Mouse (Mus musculus): ENCODE measurements around the gene Plaa. TPM values are rescaled to one million over a fixed set of nuclear protein-coding genes. Genes with fewer than 3 reads are reported as not detected.

The Plaa gene
- polyA plus RNA-seq, 1 experiment from 2014 or later = 110 TPM

- DNase-seq (ENCODE audit: low spot score) (no peak), ATAC-seq (replicated peaks; ENCODE audit: low FRiP score) (no peak)
- no peak overlapping the region for H3K4me3 ChIP-seq (ENCODE audit: low read depth, low read length)
- 93% methylated on average over 2 of the region's 2 CpGs for whole genome bisulfite sequencing
- H3K9ac ChIP-seq (ENCODE audit: low read length) = no peak overlapping the region
- no peaks in the 10 kb centered on the region for H3K36me3 ChIP-seq (ENCODE audit: control insufficient read depth, insufficient read depth, low read length)
- no peaks in the 10 kb centered on the region for H3K27me3 ChIP-seq (ENCODE audit: control insufficient read depth, insufficient read depth, low read length)
- no peaks in the 10 kb centered on the region for H3K9me3 ChIP-seq (ENCODE audit: control insufficient read depth, low read length)
- H3K4me1 ChIP-seq (replicated peaks; ENCODE audit: control insufficient read depth, insufficient read depth, low read length) = 0 out of 2 replicates have a peak, but pooled peaks cover 3% of the 10 kb centered on the region
- H3K4me2 ChIP-seq (ENCODE audit: low read depth, low read length, severe bottlenecking) = no peak overlapping the region
- H3K27ac ChIP-seq (ENCODE audit: low read depth, low read length) = no peak overlapping the region
Measured at GRCm38 (mm10) chr4:94605591-94605990, 2.5 kb upstream of the Plaa start.

GRCm38 (mm10) chr4:94604452-94605019 lies 1.5 kb upstream of the Plaa start:
- Histone ChIP-seq H3K4me1 (replicated peaks; ENCODE audit: control insufficient read depth, insufficient read depth, low read length) (0 out of 2 replicates have a peak, but pooled peaks cover 3% of the 10 kb centered on the region), H3K27ac (ENCODE audit: low read depth, low read length) (no peak overlapping the region), H3K36me3 (ENCODE audit: control insufficient read depth, insufficient read depth, low read length) (no peaks in the 10 kb centered on the region), H3K9me3 (ENCODE audit: control insufficient read depth, low read length) (no peaks in the 10 kb centered on the region), H3K4me2 (ENCODE audit: low read depth, low read length, severe bottlenecking) (no peak overlapping the region), H3K4me3 (ENCODE audit: low read depth, low read length) (no peak overlapping the region), H3K9ac (ENCODE audit: low read length) (no peak overlapping the region), H3K27me3 (ENCODE audit: control insufficient read depth, insufficient read depth, low read length) (no peaks in the 10 kb centered on the region)
- DNase-seq (ENCODE audit: low spot score) (no peak), ATAC-seq (replicated peaks; ENCODE audit: low FRiP score) (no peak)
- 91% methylated on average over 2 of the region's 2 CpGs for WGBS

GRCm38 (mm10) chr4:94602496-94603030 lies 481 bp downstream of the Plaa start:
- Histone ChIP-seq H3K27me3 (ENCODE audit: control insufficient read depth, insufficient read depth, low read length) (no peaks in the 10 kb centered on the region), H3K4me2 (ENCODE audit: low read depth, low read length, severe bottlenecking) (peak overlapping the region; percentile 71), H3K9me3 (ENCODE audit: control insufficient read depth, low read length) (no peaks in the 10 kb centered on the region), H3K9ac (ENCODE audit: low read length) (peak overlapping the region; percentile 91), H3K36me3 (ENCODE audit: control insufficient read depth, insufficient read depth, low read length) (no peaks in the 10 kb centered on the region), H3K4me3 (ENCODE audit: low read depth, low read length) (peak overlapping the region; percentile 85), H3K27ac (ENCODE audit: low read depth, low read length) (peak overlapping the region; percentile 68), H3K4me1 (replicated peaks; ENCODE audit: control insufficient read depth, insufficient read depth, low read length) (0 out of 2 replicates have a peak, but pooled peaks cover 3% of the 10 kb centered on the region)
- no peak for ATAC-seq (replicated peaks; ENCODE audit: low FRiP score)
- no peak for DNase-seq (ENCODE audit: low spot score)
- WGBS = under 1% methylated on average over 33 of the region's 33 CpGs

DNA sequence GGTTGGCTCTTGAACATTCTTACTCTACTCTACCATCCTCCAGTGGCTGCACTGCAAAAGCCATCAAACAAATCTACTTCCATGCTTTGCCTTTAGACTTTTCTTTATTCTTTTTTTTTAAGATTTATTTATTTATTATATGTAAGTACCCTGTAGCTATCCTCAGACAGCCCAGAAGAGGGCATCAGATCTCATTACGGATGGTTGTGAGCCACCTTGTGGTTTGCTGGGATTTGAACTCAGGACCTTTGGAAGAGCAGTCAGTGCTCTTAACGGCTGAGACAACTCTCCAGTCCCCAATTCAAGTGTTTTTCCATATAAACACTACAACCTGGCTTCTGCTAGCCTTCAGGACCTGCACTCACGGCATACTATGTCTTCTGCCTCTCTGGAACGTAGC lies 1.6 kb downstream of the Plaa start:
- 0 out of 2 replicates have a peak, but pooled peaks cover 3% of the 10 kb centered on the region for H3K4me1 ChIP-seq (replicated peaks; ENCODE audit: control insufficient read depth, insufficient read depth, low read length)
- H3K36me3 ChIP-seq (ENCODE audit: control insufficient read depth, insufficient read depth, low read length) = no peaks in the 10 kb centered on the region
- H3K4me3 ChIP-seq (ENCODE audit: low read depth, low read length) = 0 out of 2 replicates have a peak overlapping the region, but pooled peaks have one; percentile 85
- H3K9me3 ChIP-seq (ENCODE audit: control insufficient read depth, low read length) = no peaks in the 10 kb centered on the region
- DNase-seq (ENCODE audit: low spot score) (no peak), ATAC-seq (replicated peaks; ENCODE audit: low FRiP score) (no peak)
- H3K4me2 ChIP-seq (ENCODE audit: low read depth, low read length, severe bottlenecking) = peak overlapping the region; percentile 71; the same call in 1 of the 2 replicates
- no peak overlapping the region for H3K9ac ChIP-seq (ENCODE audit: low read length)
- no peaks in the 10 kb centered on the region for H3K27me3 ChIP-seq (ENCODE audit: control insufficient read depth, insufficient read depth, low read length)
- no peak overlapping the region for H3K27ac ChIP-seq (ENCODE audit: low read depth, low read length)
- WGBS = 89% methylated on average over 4 of the region's 4 CpGs

DNA sequence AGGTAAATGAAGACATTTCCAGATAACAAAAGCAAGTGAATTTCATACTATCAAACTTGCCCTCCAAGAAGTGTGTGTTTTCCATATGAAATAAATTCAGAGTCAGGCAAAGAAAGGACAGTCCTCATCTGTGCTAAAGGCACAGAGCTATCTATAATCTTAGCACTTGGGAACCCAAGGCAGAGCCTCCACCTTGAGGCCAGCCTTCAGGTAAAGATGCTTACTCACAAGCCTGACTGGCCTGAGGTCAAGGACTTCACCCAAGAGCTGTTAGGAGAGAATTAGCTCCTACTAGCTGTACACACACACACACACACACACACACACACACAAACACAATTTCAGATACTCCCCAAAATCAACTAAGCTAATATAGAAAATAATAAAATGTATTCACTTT lies 10.3 kb downstream of the Plaa start:
- no peaks in the 10 kb centered on the region for H3K27me3 ChIP-seq (ENCODE audit: control insufficient read depth, insufficient read depth, low read length)
- H3K27ac ChIP-seq (ENCODE audit: low read depth, low read length) = no peak overlapping the region
- DNase-seq (ENCODE audit: low spot score) (no peak), ATAC-seq (replicated peaks; ENCODE audit: low FRiP score) (no peak)
- H3K4me1 ChIP-seq (replicated peaks; ENCODE audit: control insufficient read depth, insufficient read depth, low read length) = no peaks in the 10 kb centered on the region
- no peaks in the 10 kb centered on the region for H3K9me3 ChIP-seq (ENCODE audit: control insufficient read depth, low read length)
- no peak overlapping the region for H3K4me3 ChIP-seq (ENCODE audit: low read depth, low read length)
- no peak overlapping the region for H3K4me2 ChIP-seq (ENCODE audit: low read depth, low read length, severe bottlenecking)
- no peaks in the 10 kb centered on the region for H3K36me3 ChIP-seq (ENCODE audit: control insufficient read depth, insufficient read depth, low read length)
- no peak overlapping the region for H3K9ac ChIP-seq (ENCODE audit: low read length)

DNA sequence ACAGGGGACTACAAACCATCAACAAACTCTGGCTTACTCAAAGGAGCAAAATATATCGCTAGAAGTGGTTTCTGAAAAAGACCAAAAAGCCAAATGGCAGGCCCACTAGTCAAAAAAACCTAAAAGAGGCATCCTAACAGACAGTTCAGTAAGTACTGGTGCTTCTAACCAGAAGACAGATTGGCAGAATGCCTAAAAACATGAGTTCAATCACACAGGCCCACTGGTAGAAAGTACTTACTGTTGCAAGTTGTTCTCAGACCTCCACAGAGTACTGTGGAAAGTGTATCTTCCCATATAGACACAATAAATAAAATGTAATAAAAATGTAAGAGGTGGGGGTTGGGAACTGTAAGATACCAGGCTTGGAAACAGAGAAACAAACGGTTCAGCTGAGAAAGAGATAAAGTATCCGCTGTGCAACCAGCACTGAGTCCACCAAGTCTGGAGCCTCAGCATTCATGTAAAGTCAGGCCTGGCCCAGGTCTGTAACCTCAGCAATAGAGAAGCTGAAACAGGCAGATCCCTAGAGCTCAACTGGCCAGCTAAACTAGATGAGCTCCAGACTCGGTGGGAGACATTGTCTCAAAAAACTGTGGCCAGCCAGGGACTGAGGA lies 11.2 kb downstream of the Plaa start:
- ATAC-seq (replicated peaks; ENCODE audit: low FRiP score) = no peak
- DNase-seq (ENCODE audit: low spot score) = no peak
- H3K9me3 ChIP-seq (ENCODE audit: control insufficient read depth, low read length) = no peaks in the 10 kb centered on the region
- no peak overlapping the region for H3K4me3 ChIP-seq (ENCODE audit: low read depth, low read length)
- H3K9ac ChIP-seq (ENCODE audit: low read length) = no peak overlapping the region
- H3K4me1 ChIP-seq (replicated peaks; ENCODE audit: control insufficient read depth, insufficient read depth, low read length) = no peaks in the 10 kb centered on the region
- no peaks in the 10 kb centered on the region; the same call in 1 of the 2 replicates for H3K36me3 ChIP-seq (ENCODE audit: control insufficient read depth, insufficient read depth, low read length)
- no peak overlapping the region for H3K27ac ChIP-seq (ENCODE audit: low read depth, low read length)
- H3K4me2 ChIP-seq (ENCODE audit: low read depth, low read length, severe bottlenecking) = no peak overlapping the region
- 79% methylated on average over 4 of the region's 4 CpGs for WGBS
- no peaks in the 10 kb centered on the region for H3K27me3 ChIP-seq (ENCODE audit: control insufficient read depth, insufficient read depth, low read length)

- Histone ChIP-seq H3K4me2 (ENCODE audit: low read depth, low read length, severe bottlenecking) (no peak overlapping the region), H3K9ac (ENCODE audit: low read length) (no peak overlapping the region), H3K4me3 (ENCODE audit: low read depth, low read length) (no peak overlapping the region), H3K9me3 (ENCODE audit: control insufficient read depth, low read length) (no peaks in the 10 kb centered on the region), H3K36me3 (ENCODE audit: control insufficient read depth, insufficient read depth, low read length) (no peaks in the 10 kb centered on the region; the same call in 1 of the 2 replicates), H3K27me3 (ENCODE audit: control insufficient read depth, insufficient read depth, low read length) (no peaks in the 10 kb centered on the region), H3K4me1 (replicated peaks; ENCODE audit: control insufficient read depth, insufficient read depth, low read length) (no peaks in the 10 kb centered on the region), H3K27ac (ENCODE audit: low read depth, low read length) (no peak overlapping the region)
- DNase-seq (ENCODE audit: low spot score) (no peak), ATAC-seq (replicated peaks; ENCODE audit: low FRiP score) (no peak)
- 96% methylated on average over 4 of the region's 4 CpGs for WGBS
Measured at GRCm38 (mm10) chr4:94572677-94573076, 30.4 kb downstream of the Plaa start.

DNA sequence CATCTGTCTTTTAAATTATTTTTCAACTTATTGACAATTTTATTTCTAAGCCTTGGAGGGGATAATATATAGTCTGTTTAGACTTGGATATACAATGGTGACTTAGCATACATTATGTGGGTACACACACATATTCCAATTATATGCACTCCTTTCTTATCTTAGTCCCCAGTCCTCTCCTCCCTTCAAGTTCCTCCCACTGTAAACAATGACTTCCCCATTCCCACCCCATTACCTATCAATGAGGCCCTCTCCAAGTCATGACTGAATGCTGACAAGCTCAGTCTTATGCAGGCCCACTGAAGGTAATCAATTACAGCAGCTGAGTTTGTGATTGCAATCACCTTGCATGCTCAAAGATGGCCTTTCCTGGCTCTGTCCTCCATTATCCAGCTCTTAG lies 38.7 kb downstream of the Plaa start:
- Histone ChIP-seq H3K4me3 (ENCODE audit: low read depth, low read length) (no peak overlapping the region), H3K36me3 (ENCODE audit: control insufficient read depth, insufficient read depth, low read length) (no peaks in the 10 kb centered on the region), H3K4me1 (replicated peaks; ENCODE audit: control insufficient read depth, insufficient read depth, low read length) (no peaks in the 10 kb centered on the region), H3K27ac (ENCODE audit: low read depth, low read length) (no peak overlapping the region), H3K9ac (ENCODE audit: low read length) (no peak overlapping the region), H3K9me3 (ENCODE audit: control insufficient read depth, low read length) (no peaks in the 10 kb centered on the region), H3K4me2 (ENCODE audit: low read depth, low read length, severe bottlenecking) (no peak overlapping the region), H3K27me3 (ENCODE audit: control insufficient read depth, insufficient read depth, low read length) (no peaks in the 10 kb centered on the region)
- DNase-seq (ENCODE audit: low spot score) (no peak), ATAC-seq (replicated peaks; ENCODE audit: low FRiP score) (no peak)
